Mouse (Mus musculus): ENCODE results near the gene Pgrmc2.

Gene Pgrmc2

GRCm38 (mm10) chr3:41082885-41083789 lies at the start of gene Pgrmc2:
Gene Pgrmc2, minus strand, starts transcription at chr3:41083046.
- DNase-seq, result peak; percentile 99

- no peak for DNase-seq
Observed at GRCm38 (mm10) chr3:41124000-41124294, 41.1 kb upstream of the Pgrmc2 start.

- DNase-seq, result no peak
Observed at GRCm38 (mm10) chr3:41123190-41123999, 40.5 kb upstream of the Pgrmc2 start.

GRCm38 (mm10) chr3:41118173-41118572 lies 35.3 kb upstream of the Pgrmc2 start:
- DNase-seq, result no peak

- no peak for DNase-seq
Observed at GRCm38 (mm10) chr3:41117447-41117846, 34.6 kb upstream of the Pgrmc2 start.

GRCm38 (mm10) chr3:41113186-41113585 lies 30.3 kb upstream of the Pgrmc2 start:
- no peak for DNase-seq

GRCm38 (mm10) chr3:41108306-41108785 lies 25.5 kb upstream of the Pgrmc2 start:
- DNase-seq, result no peak

- no peak for DNase-seq
Observed at GRCm38 (mm10) chr3:41107600-41108305, 24.9 kb upstream of the Pgrmc2 start.

- no peak for DNase-seq
Observed at GRCm38 (mm10) chr3:41101905-41102304, 19.1 kb upstream of the Pgrmc2 start.

- no peak for DNase-seq
Observed at GRCm38 (mm10) chr3:41100157-41100556, 17.3 kb upstream of the Pgrmc2 start.

GRCm38 (mm10) chr3:41099672-41100071 lies 16.8 kb upstream of the Pgrmc2 start:
- no peak for DNase-seq

GRCm38 (mm10) chr3:41093210-41093609 lies 10.4 kb upstream of the Pgrmc2 start:
- DNase-seq, result no peak

- DNase-seq, result peak; percentile 37
Observed at GRCm38 (mm10) chr3:41092311-41092710, 9.5 kb upstream of the Pgrmc2 start.

GRCm38 (mm10) chr3:41090839-41091238 lies 8.0 kb upstream of the Pgrmc2 start:
- no peak for DNase-seq

- no peak for DNase-seq
Observed at GRCm38 (mm10) chr3:41087071-41087470, 4.2 kb upstream of the Pgrmc2 start.

GRCm38 (mm10) chr3:41084421-41084820 lies 1.6 kb upstream of the Pgrmc2 start:
- DNase-seq, result no peak

GRCm38 (mm10) chr3:41083790-41084112 lies 905 bp upstream of the Pgrmc2 start:
- no peak for DNase-seq

GRCm38 (mm10) chr3:41082520-41082884 lies 344 bp downstream of the Pgrmc2 start:
- no peak for DNase-seq

- DNase-seq, result peak; percentile 29
Observed at GRCm38 (mm10) chr3:41081474-41082301, 1.2 kb downstream of the Pgrmc2 start.

GRCm38 (mm10) chr3:41080724-41081123 lies 2.1 kb downstream of the Pgrmc2 start:
- no peak for DNase-seq

- DNase-seq, result no peak
Observed at GRCm38 (mm10) chr3:41078673-41079072, 4.2 kb downstream of the Pgrmc2 start.

- DNase-seq, result no peak
Observed at GRCm38 (mm10) chr3:41075376-41075775, 7.5 kb downstream of the Pgrmc2 start.

- DNase-seq, result peak; percentile 18
Observed at GRCm38 (mm10) chr3:41070519-41070918, 12.3 kb downstream of the Pgrmc2 start.
